Mouse (Mus musculus) urinary bladder, postnatal 4 days (tissue): ENCODE measurements around the gene Gm6803.
"Not testable (repeated sequence)": the region's sequence is repeated elsewhere in the genome, so short reads cannot be mapped to it uniquely, and the experiment has no call there.

Experiments
- DNase-seq, 2 experiments: peaks; one replicate each; pipeline ENCODE4 v3.0.0; 2021 to 2022; ENCODE audit warnings: low spot score in 2 of 2

Gm6803 gene

DNA sequence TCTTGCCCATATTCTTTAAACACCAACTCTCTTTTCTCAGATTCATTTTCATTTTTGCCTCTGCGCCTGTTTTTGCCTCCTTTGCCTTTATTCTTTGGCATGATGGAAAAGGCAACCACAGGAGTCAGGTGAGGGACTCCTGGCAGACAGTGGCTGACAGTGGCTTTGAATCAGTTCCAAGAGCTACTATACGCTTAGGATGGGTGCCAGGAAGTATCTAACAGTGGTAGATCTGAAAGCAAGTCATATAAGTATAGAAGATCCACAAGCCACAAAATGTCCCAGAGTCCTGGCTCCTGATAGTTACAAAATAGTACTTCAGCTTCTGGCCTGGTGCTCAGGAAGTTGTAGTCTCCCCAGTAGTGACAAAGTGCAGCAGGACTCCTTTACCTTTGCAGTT is at the start of gene Gm6803:
Gene Gm6803 (minus strand): TSS at position 101 of the 400 bp plus-strand sequence.
- DNase-seq = not testable (repeated sequence)

GRCm38 (mm10) chr12:88045226-88045625 is 26.7 kb upstream of the Gm6803 start:
- not testable (repeated sequence) for DNase-seq

DNA sequence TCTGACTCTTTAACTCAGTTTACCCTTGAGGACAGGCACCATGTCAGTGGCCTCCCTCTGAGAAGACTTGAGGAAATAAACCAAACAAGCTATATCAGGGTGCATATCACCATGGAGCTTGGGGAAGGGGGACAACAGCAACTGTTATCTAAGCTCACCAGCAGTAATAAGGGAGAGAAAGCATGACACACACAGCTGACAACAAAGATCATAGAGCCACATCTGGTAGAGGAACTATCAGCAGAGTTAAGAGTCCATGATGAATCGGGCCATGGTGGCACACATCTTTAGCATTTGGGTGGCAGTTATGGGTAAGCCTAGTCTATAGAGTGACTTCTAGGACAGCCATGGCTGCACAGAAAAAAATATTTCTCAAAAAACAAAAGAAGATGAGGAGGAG is 21.1 kb upstream of the Gm6803 start:
- not testable (repeated sequence) for DNase-seq

GRCm38 (mm10) chr12:88039062-88039461 is 20.5 kb upstream of the Gm6803 start:
- not testable (repeated sequence) for DNase-seq

DNA sequence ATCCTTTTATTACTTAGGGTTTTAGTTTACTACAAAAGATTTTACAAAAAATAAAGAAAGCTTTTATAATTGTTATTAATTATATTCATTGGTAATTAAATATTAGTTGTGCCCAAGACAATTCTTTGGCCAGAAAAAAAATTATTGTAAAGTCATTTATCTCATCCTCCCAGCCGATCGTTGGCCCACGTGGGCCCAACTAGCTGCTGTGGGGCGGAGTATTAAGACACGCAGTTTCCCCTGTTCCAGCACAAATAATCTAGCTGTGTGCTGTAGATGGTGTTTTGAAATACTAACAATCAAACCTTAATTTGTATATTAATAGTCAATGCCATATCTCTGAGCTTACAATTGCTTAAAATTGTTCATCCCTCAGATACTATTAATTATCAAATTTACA is 13.7 kb upstream of the Gm6803 start:
- DNase-seq = not testable (repeated sequence)

DNA sequence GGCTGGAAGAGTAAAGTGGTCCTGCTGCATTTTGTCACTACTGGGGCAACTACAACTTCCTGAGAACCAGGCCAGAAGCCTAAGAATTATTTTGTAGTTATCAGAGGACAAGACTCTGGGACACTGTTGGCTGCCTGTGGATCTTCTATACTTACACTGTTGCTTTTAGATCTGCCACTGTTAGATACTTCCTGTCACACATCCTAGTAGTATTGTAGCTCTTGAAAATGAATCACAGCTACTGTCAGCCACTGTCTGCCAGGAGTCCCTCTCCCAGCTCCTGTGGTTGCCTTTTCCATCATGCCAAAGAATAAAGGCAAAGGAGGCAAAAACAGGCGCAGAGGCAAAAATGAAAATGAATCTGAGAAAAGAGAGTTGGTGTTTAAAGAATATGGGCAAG is 8.1 kb upstream of the Gm6803 start, which contains the start of gene Gm2056:
Gene Gm2056 (plus strand): TSS at position 301 of the 400 bp plus-strand sequence.
- DNase-seq = not testable (repeated sequence)

DNA sequence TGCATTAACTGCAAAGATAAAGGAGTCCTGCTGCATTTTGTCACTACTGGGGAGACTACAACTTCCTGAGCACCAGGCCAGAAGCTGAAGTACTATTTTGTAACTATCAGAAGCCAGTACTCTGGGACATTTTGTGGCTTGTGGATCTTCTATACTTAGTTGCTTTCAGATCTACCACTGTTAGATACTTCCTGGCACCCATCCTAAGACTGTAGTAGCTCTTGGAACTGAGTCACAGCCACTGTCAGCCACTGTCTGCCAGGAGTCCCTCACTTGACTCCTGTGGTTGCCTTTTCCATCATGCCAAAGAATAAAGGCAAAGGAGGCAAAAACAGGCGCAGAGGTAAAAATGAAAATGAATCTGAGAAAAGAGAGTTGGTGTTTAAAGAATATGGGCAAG is 7.0 kb downstream of the Gm6803 start, which contains the start of gene Gm2075:
Gene Gm2075 (plus strand): TSS at position 301 of the 400 bp plus-strand sequence.
- not testable (repeated sequence) for DNase-seq

DNA sequence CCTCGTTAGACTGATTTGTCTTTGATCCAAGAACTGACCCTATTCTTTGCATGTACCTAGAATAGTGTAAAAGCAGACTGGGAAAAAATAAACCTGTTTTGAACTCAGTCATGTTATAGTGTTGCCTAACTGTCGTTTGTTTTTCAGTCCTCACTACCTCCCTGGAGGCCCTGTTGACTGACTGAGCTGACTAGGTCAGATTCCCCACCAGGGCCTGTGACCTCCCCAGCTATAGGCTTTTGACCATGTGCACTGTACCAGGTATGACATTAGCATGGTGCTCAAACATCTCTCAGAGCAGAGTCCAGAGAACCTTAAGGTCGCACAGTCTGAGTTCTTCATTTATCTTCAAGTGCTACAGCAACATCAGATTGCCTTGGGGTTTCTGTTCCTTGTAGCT is 14.5 kb downstream of the Gm6803 start:
- not testable (repeated sequence) for DNase-seq

- not testable (repeated sequence) for DNase-seq
These were observed 34.6 kb downstream of the Gm6803 start for GRCm38 (mm10) chr12:87984000-87984399.
